Mouse (Mus musculus) mouse embryonic stem cell (cell line): Measurements from ENCODE around the gene Unc5b.

Experiments
- in situ Hi-C, 2 experiments: fragments of 300-500 bp; cut with MboI; formaldehyde crosslinking; loops; 1 replicate in 1 of 2; 3 replicates in 1 of 2; pipeline ENCODE4 v1.14.3; 2019 to 2020; ENCODE audit warnings: low sequenced_read_pairs in 2 of 2, low pct_unique_long_range_greater_than_20kb in 1 of 2, mixed read lengths in 1 of 2; ENCODE audit not compliant: unreplicated experiment in 1 of 2

Gene Unc5b

DNA sequence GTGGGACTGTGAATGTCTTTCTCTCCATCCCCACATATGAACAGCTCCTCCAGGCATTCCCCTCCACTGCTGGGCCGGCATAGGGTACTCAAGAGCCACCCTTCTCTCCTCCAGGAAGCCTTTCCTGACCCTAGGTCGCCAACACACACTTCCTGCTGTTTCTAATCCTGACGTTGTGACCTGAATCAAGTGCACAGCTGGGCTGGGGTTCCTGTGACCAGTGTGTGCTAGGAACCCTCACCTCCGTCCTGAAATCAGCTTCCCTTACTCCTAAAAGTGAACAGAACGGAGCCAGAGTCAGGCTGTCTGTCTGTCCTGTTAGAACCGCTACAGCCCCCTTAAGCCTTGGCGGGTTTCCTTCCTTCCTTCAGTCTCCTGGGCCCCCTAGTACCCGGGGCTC lies 7.6 kb downstream of the Unc5b start:
- in situ Hi-C loops, result no loop called here

DNA sequence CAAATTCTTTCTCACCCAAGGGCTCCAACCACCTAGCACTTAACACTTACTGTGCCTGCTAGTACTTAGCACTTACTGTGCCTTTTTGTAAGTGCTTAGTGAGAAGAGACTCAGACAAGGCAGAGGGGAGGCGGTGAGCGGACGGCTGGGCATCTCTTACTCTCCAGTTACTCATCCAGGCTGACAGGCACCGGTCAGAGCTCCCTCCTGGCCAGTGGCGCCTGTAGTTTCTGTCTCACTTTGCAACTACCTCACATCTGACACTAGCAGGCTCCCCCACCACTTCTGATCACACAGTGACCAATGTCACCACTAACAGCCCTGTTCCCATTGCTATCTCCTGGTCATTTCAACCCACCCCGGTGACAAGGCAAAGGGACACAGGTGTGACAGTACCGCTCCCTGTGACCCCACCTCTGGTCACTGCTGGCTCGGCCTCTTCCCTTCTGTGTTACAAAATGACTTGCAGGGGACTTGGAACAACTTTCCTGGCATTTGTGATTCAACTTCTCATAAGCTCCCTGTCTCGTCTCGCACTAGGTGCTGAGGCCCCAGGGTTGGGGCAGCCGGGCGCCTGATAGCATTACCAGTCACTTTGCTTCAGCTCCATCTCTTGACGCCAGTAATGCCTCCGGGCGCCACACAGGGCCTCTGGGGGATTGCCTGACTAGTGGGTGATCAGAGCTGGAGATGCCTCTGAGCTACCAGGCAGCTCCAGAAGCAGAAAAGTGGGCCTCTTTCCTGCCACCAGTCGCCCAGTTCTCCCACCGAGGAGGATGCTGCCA lies 8.5 kb downstream of the Unc5b start:
- in situ Hi-C loops, result no loop called here

DNA sequence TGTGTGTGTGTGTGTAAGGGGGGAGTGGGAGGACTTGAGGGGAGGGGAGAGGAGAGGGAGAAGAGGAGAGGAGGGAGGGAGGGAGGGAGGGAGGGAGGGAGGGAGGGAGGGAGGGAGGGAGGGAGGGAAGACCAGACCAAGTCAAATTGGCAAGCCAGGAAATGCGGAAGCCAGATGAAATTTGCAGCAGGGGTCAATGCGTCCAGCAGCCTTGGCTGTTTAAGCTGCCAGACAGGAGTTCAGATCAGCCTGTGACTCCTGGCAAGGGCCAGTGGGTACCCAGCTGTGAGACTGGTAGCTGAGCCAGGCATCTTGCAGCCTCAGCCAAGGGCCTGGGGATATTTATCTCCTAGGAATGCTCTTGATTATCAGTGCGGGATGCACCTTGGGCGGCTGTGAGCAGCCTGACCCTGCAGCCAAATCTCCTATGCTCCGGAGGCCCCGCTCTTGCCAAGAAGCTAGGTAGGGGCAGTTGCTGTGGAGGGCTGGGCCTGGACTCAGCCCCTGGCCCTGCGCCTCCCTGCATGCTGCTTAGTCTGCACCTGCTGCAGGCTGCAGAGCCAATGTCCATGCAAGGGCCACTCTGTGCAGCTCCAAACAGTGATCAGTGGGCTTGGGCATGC lies 9.5 kb downstream of the Unc5b start:
- in situ Hi-C loops, result no loop called here

DNA sequence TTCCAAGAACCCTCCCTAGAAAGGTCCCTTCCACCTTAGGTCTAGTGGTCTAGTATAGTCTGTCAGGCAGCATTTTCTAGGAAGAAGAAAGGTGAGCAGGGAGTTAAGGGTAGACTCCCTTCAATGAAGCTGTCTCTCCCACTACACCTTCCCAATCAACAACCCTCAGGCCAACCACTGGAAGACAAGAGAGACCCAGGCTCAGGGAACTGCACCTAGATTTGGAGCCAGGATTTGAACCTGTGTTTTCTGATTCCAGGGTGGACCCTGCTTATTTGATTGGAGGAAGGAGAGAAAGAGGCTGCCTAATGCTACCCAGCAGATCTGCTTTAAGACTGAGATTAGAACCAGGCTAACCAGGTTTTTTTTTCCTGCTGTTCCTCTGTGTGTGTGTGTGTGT lies 10.1 kb downstream of the Unc5b start:
- in situ Hi-C loops, result no loop called here

DNA sequence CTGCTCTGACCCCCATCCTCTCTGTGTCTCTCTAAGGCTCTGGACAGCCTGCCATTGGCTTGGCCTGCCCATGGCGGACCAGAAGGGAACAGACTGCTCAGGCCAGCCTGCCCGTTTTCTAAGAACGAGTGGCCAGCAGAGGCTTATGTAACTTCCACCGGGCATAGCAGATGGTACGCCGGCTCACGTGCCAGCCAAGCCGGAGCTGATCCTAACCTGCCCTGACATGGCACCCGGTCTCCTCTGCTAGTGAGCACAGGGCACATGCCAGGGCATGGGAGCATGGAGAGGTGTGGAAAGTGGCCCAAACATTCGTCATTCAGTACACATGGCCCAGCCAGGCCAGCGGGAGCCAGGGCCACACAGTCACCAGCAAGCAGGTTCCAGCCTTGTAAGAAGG lies 10.8 kb downstream of the Unc5b start:
- in situ Hi-C loops, result no loop called here

DNA sequence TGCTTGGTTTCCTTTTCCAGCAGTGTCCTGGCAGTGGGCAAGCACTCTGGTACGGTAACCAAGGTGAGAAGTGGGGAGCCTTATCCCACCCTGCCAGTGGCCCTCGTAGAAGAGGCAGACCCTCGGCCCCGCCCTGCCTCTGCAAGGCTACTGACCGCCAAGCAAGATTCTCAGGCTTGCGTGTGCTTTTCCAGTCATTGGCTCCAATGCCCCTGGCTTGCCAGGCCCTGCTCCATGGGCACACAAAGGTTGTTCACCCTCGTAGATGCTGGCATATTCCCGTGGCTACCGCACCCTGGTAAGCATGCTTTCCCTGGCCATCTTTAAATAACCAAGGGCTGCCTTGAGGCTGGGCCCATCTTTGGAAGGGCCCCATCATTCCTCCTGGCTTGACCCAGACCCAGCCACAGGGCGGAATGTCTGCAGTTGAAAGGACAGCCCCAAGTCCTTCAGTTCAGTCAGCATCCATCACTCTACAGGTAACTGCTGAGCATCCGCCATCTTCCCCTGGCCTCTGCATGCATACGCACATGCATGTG lies 11.7 kb downstream of the Unc5b start:
- in situ Hi-C loops, result no loop called here

DNA sequence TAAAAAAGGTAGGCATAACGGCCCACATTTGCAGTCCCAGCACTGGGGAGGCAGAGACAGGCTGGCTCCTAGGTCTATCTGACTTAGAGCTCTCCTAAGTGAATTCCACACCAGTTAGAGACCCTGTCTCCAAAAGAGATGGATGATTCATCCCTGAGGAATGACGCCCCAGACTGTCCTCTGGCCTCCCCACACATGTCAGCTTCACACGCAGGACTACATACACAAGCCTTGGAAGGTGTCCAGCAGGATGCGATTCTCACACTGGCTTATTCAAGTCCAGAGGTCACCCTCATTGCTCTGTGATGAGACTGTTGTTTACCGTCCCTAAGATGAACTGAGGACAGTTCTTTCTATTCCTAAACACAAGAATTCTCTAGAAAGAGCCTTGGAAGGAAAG lies 12.2 kb downstream of the Unc5b start:
- in situ Hi-C loops, result no loop called here

DNA sequence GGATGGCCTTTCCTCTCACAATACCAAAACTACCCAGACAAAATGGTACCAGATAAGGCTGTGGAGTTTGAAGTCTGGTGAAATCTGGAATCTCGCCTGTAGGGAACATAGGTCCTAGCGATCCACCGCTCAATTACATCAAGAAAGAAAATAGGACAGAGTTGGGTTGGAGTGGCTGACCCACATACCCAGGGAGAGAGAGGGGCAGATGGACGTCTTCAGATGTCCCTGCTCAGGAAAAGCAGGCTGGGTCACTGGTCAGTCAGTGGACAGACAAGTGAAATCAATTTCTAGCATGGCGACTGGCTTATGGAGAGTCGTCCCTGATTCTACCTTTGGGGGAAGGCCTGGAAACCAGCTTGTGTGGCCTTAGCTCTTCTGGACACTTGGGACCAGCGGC lies 12.7 kb downstream of the Unc5b start:
- in situ Hi-C loops, result no loop called here

DNA sequence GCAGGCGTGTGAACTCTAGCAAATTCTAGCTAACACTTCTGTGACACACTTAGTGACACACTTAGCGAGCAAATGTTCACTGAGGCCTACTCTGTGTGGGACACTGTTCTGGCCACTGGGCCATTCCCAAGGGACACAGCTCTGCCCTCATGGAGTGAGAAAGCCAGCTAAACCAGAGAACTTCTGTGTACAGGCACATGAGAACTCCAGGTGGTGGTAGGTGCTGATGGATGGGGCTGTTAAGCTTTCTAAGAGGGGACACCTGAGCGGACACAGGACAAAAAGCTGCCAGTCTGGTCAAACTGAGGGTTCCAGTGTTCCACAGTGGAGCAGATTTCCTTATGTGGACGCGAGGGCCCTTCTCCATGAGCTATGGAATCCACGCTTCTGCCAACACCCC lies 13.5 kb downstream of the Unc5b start:
- in situ Hi-C loops, result no loop called here

DNA sequence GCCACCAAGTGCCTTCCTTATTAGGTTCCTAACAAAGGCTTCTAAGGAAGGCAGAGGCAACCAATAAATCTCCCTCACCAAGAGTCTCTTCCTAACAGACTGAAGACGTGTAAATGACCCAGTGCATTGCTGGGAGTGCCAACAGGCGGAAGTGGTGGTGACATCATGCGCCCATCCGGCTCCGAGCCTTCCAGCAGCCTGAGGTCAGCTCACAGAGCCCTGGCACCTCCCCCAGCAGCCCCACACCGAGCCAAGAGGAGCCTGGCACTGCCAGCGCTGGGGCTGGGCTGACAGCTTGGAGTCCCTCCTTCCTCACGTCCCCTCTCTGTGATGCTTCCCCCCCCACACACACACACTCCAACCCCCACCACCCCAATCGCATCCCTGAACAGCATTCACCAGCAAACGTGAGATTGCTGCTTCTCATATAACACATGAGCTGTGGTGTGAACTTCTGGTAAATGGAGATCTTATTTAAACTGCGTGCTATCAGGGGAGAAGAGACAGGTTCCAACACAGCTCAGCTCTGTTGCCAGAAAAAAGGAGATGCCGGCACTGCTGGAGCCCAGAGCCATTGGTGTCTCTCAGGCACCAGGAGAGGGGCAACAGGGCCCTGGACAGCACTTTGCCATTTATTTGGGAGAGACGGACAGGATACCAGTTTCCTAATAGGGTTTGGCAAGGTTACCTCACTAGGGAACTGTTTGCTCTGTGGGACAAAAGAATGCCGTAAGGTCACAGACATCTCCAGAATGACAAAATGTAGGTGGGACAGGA lies 14.3 kb downstream of the Unc5b start:
- in situ Hi-C loops, result no loop called here

DNA sequence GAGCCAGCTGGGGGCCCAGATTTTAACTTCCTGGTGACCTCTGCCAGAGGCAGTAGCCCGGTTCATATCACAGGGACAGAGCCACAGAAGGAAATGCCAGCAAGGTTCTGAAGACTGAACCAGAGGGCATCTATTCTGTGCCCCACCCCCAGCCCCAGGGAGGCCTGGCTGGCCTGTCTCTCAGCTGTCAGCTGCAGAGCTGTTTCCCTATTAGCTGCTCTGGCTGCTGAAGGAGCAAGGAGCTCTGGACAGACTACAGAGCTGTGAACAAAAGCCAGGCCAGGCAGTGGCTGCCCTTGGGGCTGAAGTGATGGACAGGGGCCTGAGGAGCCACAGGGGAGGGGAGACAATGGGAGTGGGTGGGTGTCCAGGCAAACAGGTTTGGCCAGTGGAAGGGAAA lies 15.5 kb downstream of the Unc5b start:
- in situ Hi-C loops, result no loop called here

DNA sequence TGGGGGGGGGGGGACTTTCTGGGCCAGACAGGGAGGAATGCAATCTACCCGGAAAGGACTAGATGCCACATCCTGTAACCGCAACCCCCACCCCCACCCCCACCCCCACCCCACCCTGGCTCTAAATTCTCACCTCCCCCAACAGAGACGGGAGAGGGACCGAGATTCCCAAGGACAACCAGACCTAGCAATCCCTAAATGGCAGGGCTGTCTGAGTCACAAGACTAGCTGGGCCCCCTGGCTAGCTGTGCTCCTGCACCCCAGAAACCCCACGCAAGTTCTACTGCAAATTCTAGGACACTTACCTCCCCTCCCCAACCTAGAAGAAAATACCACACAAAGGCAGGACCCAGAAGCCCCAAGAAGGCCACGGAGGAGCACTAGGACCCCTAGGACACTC lies 16.3 kb downstream of the Unc5b start:
- in situ Hi-C loops, result no loop called here

DNA sequence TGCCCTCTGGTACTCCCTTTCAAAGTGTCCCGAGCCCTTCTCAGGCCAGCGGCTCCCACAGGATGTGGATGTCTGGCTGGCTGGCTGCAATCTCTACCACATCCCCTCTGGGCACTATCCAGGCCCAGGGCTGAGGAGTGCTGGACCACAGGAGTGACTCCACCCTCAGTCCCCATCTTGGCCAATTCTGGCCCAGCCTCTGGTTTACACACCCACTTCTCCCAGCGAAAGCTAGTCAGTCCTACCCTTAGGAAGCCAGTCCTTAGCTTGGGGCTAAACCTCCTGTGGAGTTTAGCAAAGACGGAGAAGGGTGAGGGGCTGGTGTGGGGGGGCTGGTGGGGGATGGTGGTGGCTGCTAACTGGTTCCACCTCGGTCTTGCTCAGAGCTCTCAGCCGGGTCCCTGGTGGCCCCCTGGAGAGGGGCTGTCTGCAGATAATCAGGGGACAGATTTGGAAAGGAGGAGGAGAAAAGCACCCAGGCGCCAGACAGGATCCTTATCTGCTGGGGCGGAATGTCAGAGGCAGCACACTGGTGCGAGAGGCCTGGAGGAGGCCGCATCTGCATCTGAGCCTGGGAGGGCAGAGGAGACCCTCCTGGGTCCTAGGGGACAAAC lies 16.8 kb downstream of the Unc5b start:
- in situ Hi-C loops, result no loop called here

DNA sequence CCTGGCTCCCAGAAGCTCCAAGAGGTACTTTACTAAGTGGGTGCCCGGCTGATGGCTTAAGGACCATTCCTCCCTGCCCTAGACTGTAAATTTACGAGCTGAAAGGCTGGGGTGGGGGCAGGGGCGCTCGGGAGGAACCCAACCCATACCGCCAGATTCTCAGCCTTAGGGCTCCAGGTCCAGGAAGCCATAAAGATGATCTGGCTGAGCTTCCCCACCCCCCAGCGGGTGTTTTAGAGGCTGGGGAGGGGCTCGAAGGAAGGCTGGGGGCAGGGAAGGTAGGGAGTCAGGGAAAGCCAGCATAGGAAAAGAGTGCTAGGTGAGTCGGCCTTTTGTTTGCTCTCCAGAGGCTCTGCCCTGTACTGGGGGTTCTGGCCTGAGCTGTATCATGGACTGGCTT lies 17.8 kb downstream of the Unc5b start:
- in situ Hi-C loops, result no loop called here

DNA sequence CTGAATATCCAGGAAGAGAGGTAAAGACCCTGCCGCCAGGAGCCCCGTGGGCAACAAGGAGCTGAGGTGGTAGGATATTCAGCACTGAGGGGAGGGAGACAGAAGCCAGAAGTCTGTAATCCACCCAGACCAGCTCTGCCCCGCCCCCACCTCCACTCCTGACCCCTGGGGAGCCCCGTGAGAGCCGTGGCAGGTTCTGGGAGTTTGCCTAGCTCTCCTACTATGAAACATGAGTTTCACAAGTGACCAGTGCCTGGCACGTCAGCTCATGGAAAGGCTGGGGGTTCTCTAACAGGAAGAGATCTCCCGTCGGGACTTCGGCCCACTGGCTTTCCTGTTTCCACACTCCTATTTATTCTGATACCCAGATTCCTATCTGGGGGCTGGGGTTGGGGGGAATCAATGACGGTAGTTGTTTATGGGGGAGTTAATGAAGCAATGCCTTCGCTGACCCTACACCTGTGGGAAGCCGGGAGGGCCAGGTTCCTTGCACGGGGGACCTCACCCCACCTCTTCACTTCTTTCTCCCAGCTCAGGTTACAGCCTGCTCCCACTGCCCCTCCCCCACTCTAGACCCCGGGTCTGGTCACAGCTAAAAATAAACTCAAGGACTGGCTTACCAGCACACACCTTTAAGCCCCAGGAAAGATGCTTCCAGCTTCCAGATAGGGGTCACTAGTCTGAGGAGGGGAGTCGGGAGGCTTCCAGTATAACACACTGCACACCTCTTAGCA lies 19.4 kb downstream of the Unc5b start:
- in situ Hi-C loops, result no loop called here

DNA sequence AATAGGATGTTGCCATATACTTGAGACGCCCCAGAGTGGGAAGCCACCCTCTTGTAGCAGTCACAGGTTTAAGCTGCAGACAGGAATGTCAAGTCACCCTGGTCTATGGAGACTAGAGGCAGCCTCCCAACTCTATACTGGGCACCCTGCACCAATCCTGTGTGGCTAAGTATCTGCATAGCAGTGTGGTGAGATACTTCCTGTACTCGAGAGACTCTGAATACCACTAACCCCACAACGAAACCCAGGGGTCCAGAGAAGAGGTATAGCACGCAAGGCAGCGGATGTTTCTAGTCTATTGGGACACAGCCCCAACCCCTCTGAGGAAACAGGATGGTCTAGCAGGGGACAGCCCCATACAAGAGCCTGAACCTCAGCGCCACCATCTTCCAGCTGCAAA lies 22.9 kb downstream of the Unc5b start:
- in situ Hi-C loops, result no loop called here

DNA sequence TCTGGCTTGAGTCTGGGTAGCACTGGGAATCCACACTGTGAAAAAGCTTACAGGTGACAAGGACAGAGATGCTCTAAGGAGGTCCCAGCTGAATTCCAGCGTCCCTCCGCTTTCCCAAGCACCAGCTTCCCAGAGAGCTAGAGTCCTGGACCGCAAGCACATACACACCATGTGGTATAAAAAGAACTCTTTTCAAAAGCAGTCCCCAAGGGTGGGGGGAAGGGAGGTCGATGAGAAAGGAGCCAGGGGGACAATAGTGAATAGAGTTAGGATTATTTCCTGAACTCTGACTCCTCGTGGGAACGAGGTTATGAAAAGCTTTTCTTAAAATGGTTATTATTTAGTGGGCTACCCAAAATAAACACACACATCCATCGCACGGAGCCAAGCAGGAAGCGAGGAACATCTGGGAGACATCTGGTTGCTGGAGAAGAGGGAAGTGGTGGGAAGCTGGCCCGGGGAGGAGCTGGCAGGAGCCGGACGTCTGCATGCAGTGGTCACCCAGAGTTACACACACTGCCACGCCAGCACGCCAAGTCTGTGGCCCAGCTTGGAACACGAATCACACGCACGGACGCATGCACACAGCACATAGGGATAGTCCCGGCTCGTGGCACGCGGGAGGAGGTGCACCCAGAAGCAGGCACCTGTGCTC lies 23.7 kb downstream of the Unc5b start:
- in situ Hi-C loops, result no loop called here

DNA sequence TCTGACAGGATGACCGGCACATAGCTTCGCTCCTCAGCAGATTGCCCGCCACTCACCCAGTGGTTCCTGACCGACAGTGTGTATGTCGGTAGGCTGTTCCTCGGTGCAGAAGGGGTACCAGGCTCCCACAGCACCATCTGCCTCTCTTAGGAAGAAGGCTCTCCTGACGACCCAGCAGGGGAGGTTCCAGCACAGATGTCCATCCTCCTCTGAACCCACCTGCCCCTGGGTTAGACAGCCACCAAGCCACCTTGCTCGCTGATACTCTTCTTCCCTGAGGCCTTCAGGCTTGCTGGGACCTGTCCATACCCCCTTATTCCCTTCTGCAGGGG lies 25.2 kb downstream of the Unc5b start:
- in situ Hi-C loops, result no loop called here
